Mouse (Mus musculus): ENCODE data around the gene Mad2l2.
"Not testable (repeated sequence)": the region's sequence is repeated elsewhere in the genome, so short reads cannot be mapped to it uniquely, and the experiment has no call there.

The Mad2l2 gene

GRCm38 (mm10) chr4:148107621-148108291, 22.4 kb upstream of the Mad2l2 start:
- no peak for DNase-seq (ENCODE audit: extremely low read depth, low read depth)

- no peak for DNase-seq (ENCODE audit: extremely low read depth, low read depth)
Observed at GRCm38 (mm10) chr4:148108565-148109100, 21.6 kb upstream of the Mad2l2 start.

GRCm38 (mm10) chr4:148109215-148109614, 21.0 kb upstream of the Mad2l2 start:
- no peak for DNase-seq (ENCODE audit: extremely low read depth, low read depth)

- DNase-seq (ENCODE audit: extremely low read depth, low read depth) = no peak
Observed at GRCm38 (mm10) chr4:148112519-148112918, 17.7 kb upstream of the Mad2l2 start.

GRCm38 (mm10) chr4:148114758-148115391, 15.3 kb upstream of the Mad2l2 start:
- DNase-seq (ENCODE audit: extremely low read depth, low read depth) = no peak

- no peak for DNase-seq (ENCODE audit: extremely low read depth, low read depth)
Observed at GRCm38 (mm10) chr4:148115467-148115866, 14.7 kb upstream of the Mad2l2 start.

GRCm38 (mm10) chr4:148116657-148117056, 13.5 kb upstream of the Mad2l2 start:
- no peak for DNase-seq (ENCODE audit: extremely low read depth, low read depth)

GRCm38 (mm10) chr4:148117392-148117791, 12.8 kb upstream of the Mad2l2 start:
- DNase-seq (ENCODE audit: extremely low read depth, low read depth) = no peak

- DNase-seq (ENCODE audit: extremely low read depth, low read depth) = not testable (repeated sequence)
Observed at GRCm38 (mm10) chr4:148119578-148119977, 10.6 kb upstream of the Mad2l2 start.

GRCm38 (mm10) chr4:148120555-148120954, 9.6 kb upstream of the Mad2l2 start:
- DNase-seq (ENCODE audit: extremely low read depth, low read depth) = no peak

- DNase-seq (ENCODE audit: extremely low read depth, low read depth) = no peak
Observed at GRCm38 (mm10) chr4:148121362-148121761, 8.8 kb upstream of the Mad2l2 start.

GRCm38 (mm10) chr4:148121982-148122693, 8.0 kb upstream of the Mad2l2 start:
- no peak for DNase-seq (ENCODE audit: extremely low read depth, low read depth)

- DNase-seq (ENCODE audit: extremely low read depth, low read depth) = no peak
Observed at GRCm38 (mm10) chr4:148122694-148123066, 7.5 kb upstream of the Mad2l2 start.

GRCm38 (mm10) chr4:148128241-148128640, 1.9 kb upstream of the Mad2l2 start:
- DNase-seq (ENCODE audit: extremely low read depth, low read depth) = no peak

GRCm38 (mm10) chr4:148128672-148129071, 1.5 kb upstream of the Mad2l2 start:
- DNase-seq (ENCODE audit: extremely low read depth, low read depth) = no peak

- DNase-seq (ENCODE audit: extremely low read depth, low read depth) = no peak
Observed at GRCm38 (mm10) chr4:148130561-148131413, 603 bp downstream of the Mad2l2 start, which contains the start of gene Draxin. Draxin (minus strand) TSS chr4:148130698.

GRCm38 (mm10) chr4:148131497-148132081, 1.4 kb downstream of the Mad2l2 start:
- DNase-seq (ENCODE audit: extremely low read depth, low read depth) = no peak

- no peak for DNase-seq (ENCODE audit: extremely low read depth, low read depth)
Observed at GRCm38 (mm10) chr4:148134988-148135387, 4.8 kb downstream of the Mad2l2 start.

- DNase-seq (ENCODE audit: extremely low read depth, low read depth) = no peak
Observed at GRCm38 (mm10) chr4:148137503-148137902, 7.3 kb downstream of the Mad2l2 start.

- DNase-seq (ENCODE audit: extremely low read depth, low read depth) = no peak
Observed at GRCm38 (mm10) chr4:148139767-148140097, 9.5 kb downstream of the Mad2l2 start.
